Mouse (Mus musculus) kidney, adult 2 months (tissue): ENCODE measurements around the gene Renbp. TPM values are rescaled to one million over a fixed set of nuclear protein-coding genes. Genes with fewer than 3 reads are reported as not detected.

Experiments used
- DNase-seq: peaks from one replicate; pipeline ENCODE4 v3.0.0; 2021
- H3K27ac ChIP-seq: fragments of 200-500 bp; 2 replicates; pipeline ENCODE4 v1.5.1; 2012; ENCODE audit warnings: low read depth, low read length, control low read depth, inconsistent platforms; ENCODE audit not compliant: insufficient read depth
- H3K27me3 ChIP-seq: fragments of 200-500 bp; replicated peaks from 2 replicates; pipeline ENCODE4 v1.6.1; 2012; ENCODE audit warnings: mild to moderate bottlenecking, moderate library complexity, low read length, inconsistent platforms; ENCODE audit not compliant: control insufficient read depth, insufficient read depth
- H3K36me3 ChIP-seq: fragments of 200-500 bp; 2 replicates; pipeline ENCODE4 v1.6.1; 2012; ENCODE audit warnings: mild to moderate bottlenecking, moderate library complexity, low read length, inconsistent platforms; ENCODE audit not compliant: control insufficient read depth, insufficient read depth
- H3K4me1 ChIP-seq: fragments of 200-500 bp; 2 replicates; pipeline ENCODE4 v1.6.1; 2011; ENCODE audit warnings: low read length; ENCODE audit not compliant: control insufficient read depth, insufficient read depth
- H3K4me3 ChIP-seq: fragments of 200-500 bp; 2 replicates; pipeline ENCODE4 v1.5.1; 2011; ENCODE audit warnings: mild to moderate bottlenecking, low read depth, low read length, control low read depth; ENCODE audit not compliant: insufficient read depth
- CTCF ChIP-seq: fragments of 200-500 bp; conservative IDR thresholded peaks from 2 replicates; pipeline ENCODE4 v1.5.1; 2011; ENCODE audit warnings: low read depth, mild to moderate bottlenecking, control low read depth, low read length, moderate library complexity, mixed read lengths; ENCODE audit not compliant: insufficient read depth, insufficient read length
- POLR2A ChIP-seq: fragments of 200-500 bp; IDR thresholded peaks from one replicate; pipeline ENCODE4 v1.6.1; 2011; ENCODE audit warnings: low read depth, low read length, control low read depth
- WGBS: fragments of 180-500 bp; shearing (Covaris S2); methylation state at CpG from one replicate; pipeline ENCODE4 v1.1.7; 2018; 5-methylcytosine and 5-hydroxymethylcytosine counted together
- polyA plus RNA-seq: library from polyadenylated mRNA; depleted of rRNA; stranded (reverse); fragments of >200 nt; gene quantifications from 2 replicates; pipeline ENCODE4 v1.2.3, GENCODE M21; 2012

The Renbp gene
- polyA plus RNA-seq, 1 experiment = 144 TPM

DNA sequence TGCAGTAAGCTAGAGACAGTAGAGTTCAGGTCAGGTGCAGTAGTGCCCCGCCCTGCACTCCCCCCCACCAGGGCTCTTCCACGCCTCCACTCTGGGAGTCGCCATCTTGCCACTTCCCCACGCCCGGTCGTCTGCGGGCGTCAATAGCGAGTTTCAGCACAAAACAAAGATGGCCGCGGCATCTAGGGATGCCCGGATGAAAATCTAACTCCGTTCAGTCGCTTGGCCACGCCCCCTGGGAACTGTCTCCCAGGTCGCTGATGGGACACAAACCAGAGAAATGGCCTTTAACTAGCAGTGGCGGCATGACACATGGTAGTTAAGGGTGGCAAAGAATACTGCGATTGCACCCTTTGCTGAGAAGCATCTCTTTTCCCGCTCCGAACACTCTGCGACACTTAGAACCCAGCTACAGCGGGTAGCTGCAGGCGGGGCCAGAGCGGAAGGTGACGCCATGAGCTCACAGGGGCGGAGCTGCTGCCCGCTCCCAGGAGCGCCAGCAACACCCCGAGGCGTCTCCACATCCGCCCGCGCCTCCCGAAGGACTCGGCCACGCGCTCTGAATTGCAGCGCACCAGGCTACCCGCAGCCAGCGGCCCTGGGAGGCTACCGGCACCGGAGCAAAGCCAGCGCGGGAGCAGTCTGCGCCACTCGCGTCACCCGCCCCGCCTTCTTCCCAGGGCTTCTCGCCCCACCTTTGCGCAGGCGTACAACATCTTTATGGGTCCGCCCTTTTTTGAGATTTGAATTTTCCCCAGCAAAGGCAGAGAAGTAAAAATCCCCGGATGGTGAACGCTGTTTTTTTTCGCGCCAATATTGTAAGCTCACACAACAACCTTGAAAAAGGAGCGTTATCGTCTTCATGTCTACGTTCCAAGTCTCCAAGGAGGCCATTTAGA, 36.8 kb upstream of the Renbp start:
- H3K27ac ChIP-seq = peak overlapping the region; percentile 93
- no peaks in the 10 kb centered on the region for H3K27me3 ChIP-seq
- TF ChIP-seq POLR2A (peak; percentile 44), CTCF (no peak)
- under 1% methylated on average over 60 of the region's 60 CpGs for WGBS
- H3K36me3 ChIP-seq = no peaks in the 10 kb centered on the region
- peak; percentile 94 for DNase-seq
- H3K4me1 ChIP-seq = peaks cover 6% of the 10 kb centered on the region; the same call in 1 of the 2 replicates
- H3K4me3 ChIP-seq = peak overlapping the region; percentile 97

DNA sequence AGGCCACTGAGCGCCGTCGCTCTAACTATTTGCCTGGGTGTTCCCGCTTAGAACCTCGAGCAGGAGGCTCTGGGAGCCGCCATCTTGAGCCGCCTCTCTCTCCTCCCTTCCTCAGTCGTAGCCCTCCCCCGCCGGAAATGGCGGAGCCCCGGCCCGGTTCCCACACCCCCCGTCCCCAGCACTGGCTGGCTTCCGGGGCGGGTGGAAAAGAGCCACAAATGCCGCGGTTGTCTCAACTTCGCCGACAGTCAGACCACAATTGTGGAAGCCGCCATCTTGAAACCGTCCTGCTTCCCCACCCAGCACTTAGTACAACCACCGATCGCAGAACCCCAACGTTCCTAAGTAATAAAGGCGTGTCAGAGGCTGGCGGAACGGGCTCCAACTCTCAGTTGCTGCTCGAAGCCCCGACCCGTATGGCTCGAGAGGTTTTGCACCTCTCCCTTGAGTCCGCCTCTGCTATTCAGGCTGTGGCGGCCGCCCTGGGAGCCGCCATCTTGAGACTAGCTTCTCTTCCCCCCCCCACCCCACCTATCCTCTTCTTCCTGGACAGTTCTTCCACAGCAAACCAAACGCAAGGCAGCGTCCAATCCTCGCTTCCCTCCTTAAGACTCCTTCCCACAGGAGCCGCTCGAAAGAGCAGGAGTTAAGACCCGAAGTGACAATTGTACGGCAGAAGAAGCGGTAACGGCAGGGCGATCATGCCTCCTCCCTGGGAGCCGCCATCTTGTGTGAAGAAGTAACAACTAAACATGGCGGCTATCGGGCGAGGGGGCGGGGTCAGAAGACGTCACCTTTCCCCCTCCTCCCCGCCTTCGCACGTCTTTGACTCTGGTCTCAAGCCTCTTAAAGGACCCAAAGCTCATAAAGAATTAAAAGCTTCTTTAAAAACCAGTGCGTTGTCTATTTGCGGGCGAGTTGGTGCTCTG, 35.9 kb upstream of the Renbp start, which contains the start of gene Hcfc1:
TSS of gene Hcfc1 (minus strand) at position 110 of the 929 bp plus-strand sequence.
- WGBS = under 1% methylated on average over 58 of the region's 58 CpGs
- peaks cover 6% of the 10 kb centered on the region; the same call in 1 of the 2 replicates for H3K4me1 ChIP-seq
- no peak for TF ChIP-seq POLR2A
- no peak for TF ChIP-seq CTCF
- peak within 1 kb of the TSS; percentile 93 for H3K27ac ChIP-seq
- peak within 1 kb of the TSS; percentile 97 for H3K4me3 ChIP-seq
- no peaks in the 10 kb centered on the region for H3K27me3 ChIP-seq
- DNase-seq = peak; percentile 94
- no peaks in the 10 kb centered on the region for H3K36me3 ChIP-seq

DNA sequence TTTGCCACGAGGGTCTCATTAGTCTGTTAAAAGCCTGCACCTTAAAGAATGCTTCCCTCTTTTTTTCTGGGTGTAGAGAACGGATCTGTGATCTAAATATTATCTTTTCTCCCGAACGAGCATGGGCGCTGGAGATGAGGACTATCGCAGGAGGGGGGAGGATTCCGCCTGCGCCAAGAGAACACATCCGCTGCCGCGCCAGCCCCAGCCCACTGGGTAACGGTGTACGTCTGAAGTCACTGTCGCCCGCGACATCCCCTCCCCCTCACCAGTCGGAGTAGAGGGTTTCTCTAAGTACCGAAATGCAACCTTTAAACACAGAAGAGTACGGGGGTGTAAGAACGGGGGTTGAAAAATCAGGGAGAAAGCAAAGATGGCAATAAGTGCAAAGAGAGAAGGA, 34.7 kb upstream of the Renbp start:
- Histone ChIP-seq H3K27ac (peak overlapping the region; percentile 12; the same call in 1 of the 2 replicates), H3K36me3 (no peaks in the 10 kb centered on the region), H3K4me1 (peaks cover 6% of the 10 kb centered on the region; the same call in 1 of the 2 replicates), H3K4me3 (peak overlapping the region; percentile 97), H3K27me3 (no peaks in the 10 kb centered on the region)
- peak; percentile 51 for DNase-seq
- WGBS = under 1% methylated on average over 20 of the region's 20 CpGs
- no peak for TF ChIP-seq CTCF
- TF ChIP-seq POLR2A = no peak

DNA sequence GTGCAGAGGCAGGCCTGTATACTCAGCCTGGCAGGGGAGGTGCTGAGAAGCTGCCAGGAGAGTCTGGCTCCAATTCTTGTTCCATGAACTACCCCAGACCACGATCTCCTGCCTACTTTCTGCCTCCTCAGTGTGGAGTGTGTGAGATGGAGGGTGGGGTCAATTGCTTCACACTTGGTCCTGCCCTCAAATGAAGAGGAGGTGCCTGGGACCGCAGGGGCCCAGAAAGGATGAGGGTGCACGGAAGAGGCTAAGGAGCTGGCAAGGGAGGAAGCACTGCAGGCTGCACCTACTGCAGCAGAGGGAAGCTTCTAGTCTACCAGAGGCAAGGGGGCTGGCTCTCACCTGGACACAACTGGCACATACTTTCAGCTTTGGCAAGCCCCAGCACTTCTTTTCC, 33.7 kb upstream of the Renbp start:
- peak; percentile 40 for DNase-seq

DNA sequence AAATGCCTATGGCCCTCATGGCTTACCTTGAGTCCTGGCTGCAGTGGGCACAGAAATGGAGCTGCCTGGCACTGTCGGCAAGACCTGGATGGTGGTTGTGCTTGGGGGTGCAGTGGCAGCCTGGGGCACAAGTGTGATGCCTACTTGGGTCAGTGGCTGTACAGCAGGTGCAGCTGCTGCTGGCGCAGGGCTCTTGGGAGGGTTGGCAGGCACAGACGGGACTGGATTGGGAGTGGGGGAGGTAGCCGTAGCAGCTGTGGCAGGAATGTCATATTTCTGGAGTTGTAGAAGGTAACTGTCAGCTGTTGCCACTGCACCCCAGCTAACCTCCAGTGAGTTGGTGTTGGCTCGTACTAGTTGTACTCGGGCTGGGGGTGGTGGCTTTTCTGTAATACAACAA, 24.3 kb upstream of the Renbp start:
- Histone ChIP-seq H3K4me3 (no peak overlapping the region), H3K27ac (no peak overlapping the region), H3K4me1 (no peaks in the 10 kb centered on the region), H3K36me3 (peaks cover 4% of the 10 kb centered on the region), H3K27me3 (no peaks in the 10 kb centered on the region)
- whole genome bisulfite sequencing = 88% methylated on average over 6 of the region's 6 CpGs
- no peak for DNase-seq
- TF ChIP-seq POLR2A (no peak), CTCF (no peak)

More for the DNA sequence above, 33.7 kb upstream of the Renbp start:
- 6% methylated on average over 3 of the region's 3 CpGs for WGBS
- Histone ChIP-seq H3K27me3 (no peaks in the 10 kb centered on the region), H3K27ac (peak overlapping the region; percentile 63; the same call in 1 of the 2 replicates), H3K4me3 (peak overlapping the region; percentile 45), H3K36me3 (no peaks in the 10 kb centered on the region), H3K4me1 (peaks cover 6% of the 10 kb centered on the region; the same call in 1 of the 2 replicates)
- TF ChIP-seq CTCF (no peak), POLR2A (no peak)

DNA sequence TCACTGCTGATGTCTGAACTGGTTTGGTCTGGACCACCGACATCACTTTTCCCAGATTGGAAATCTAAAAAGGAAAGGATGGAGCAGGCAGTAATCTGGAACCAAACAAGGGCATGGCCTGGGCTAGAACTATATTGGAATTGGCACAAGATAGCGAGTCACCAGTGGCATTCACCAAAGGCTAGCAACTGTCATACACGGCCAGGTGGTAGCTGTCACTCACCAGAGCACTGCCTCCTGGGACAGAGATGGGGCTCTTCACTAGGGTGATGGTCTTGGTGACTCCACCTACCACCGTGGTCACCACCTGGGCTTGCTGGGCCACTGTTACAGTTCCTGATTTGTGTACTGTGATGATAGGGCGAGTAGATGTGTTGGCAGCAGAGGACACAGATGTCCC, 22.0 kb upstream of the Renbp start:
- no peak for DNase-seq
- TF ChIP-seq CTCF = no peak
- TF ChIP-seq POLR2A = no peak
- no peaks in the 10 kb centered on the region for H3K4me1 ChIP-seq
- no peak overlapping the region for H3K27ac ChIP-seq
- H3K27me3 ChIP-seq = no peaks in the 10 kb centered on the region
- 85% methylated on average over 5 of the region's 5 CpGs for WGBS
- H3K4me3 ChIP-seq = no peak overlapping the region
- H3K36me3 ChIP-seq = peaks cover 4% of the 10 kb centered on the region
